Mouse (Mus musculus) heart, adult 2 months (tissue): Measurements from ENCODE around the gene Ftsj1. TPM values are rescaled to one million over a fixed set of nuclear protein-coding genes. Genes with fewer than 3 reads are reported as not detected.
A peak's percentile ranks its signal among the peaks of the same experiment; 100 is the strongest.

Source experiments
- DNase-seq, 2 experiments: peaks; one replicate each; pipeline ENCODE4 v3.0.0; 2021
- H3K27ac ChIP-seq: fragments of 200-600 bp; 2 replicates; pipeline ENCODE4 v1.8.1; 2022
- H3K27me3 ChIP-seq: fragments of 200-500 bp; 2 replicates; pipeline ENCODE4 v1.6.1; 2012; ENCODE audit warnings: mild to moderate bottlenecking, low read length, inconsistent platforms, mixed read lengths; ENCODE audit not compliant: control insufficient read depth, insufficient read depth
- H3K36me3 ChIP-seq: fragments of 200-500 bp; 2 replicates; pipeline ENCODE4 v1.6.1; 2012; ENCODE audit warnings: low read length, inconsistent platforms; ENCODE audit not compliant: control insufficient read depth, insufficient read depth
- H3K4me1 ChIP-seq: fragments of 200-500 bp; 2 replicates; pipeline ENCODE4 v1.6.1; 2011; ENCODE audit warnings: low read length; ENCODE audit not compliant: control insufficient read depth, insufficient read depth
- H3K4me3 ChIP-seq: fragments of 200-600 bp; 2 replicates; pipeline ENCODE4 v1.8.1; 2022
- H3K79me2 ChIP-seq: fragments of 200-500 bp; replicated peaks from 2 replicates; pipeline ENCODE4 v1.6.1; 2012; ENCODE audit warnings: mild to moderate bottlenecking, inconsistent platforms, low read length, moderate library complexity, mixed read lengths; ENCODE audit not compliant: control insufficient read depth, insufficient read depth
- H3K9ac ChIP-seq: fragments of 200-500 bp; 2 replicates; pipeline ENCODE4 v1.6.1; 2012; ENCODE audit warnings: low read depth, mild to moderate bottlenecking, control low read depth, inconsistent platforms, low read length, mixed read lengths
- CTCF ChIP-seq: fragments of 200-600 bp; IDR thresholded peaks from 2 replicates; pipeline ENCODE4 v1.8.1; 2022; ENCODE audit warnings: antibody characterized with exemption, mild to moderate bottlenecking, moderate library complexity
- EP300 ChIP-seq: fragments of 200-500 bp; IDR thresholded peaks from 2 replicates; pipeline ENCODE4 v1.6.1; 2011; ENCODE audit warnings: low read depth, low read length, control low read depth; ENCODE audit not compliant: insufficient read depth
- POLR2A ChIP-seq: fragments of 200-500 bp; IDR thresholded peaks from 2 replicates; pipeline ENCODE4 v1.6.1; 2011; ENCODE audit warnings: mild to moderate bottlenecking, low read depth, low read length, control low read depth; ENCODE audit not compliant: insufficient read depth
- WGBS: fragments of 180-500 bp; shearing (Covaris S2); methylation state at CpG from one replicate; pipeline ENCODE4 v1.1.7; 2018; 5-methylcytosine and 5-hydroxymethylcytosine counted together
- intact Hi-C: fragments of 180-260 bp; cut with DNase I; formaldehyde crosslinking; loops from one replicate; pipeline ENCODE4 v1.15.1; 2025
- polyA plus RNA-seq: library from polyadenylated mRNA; depleted of rRNA; stranded (reverse); fragments of >200 nt; gene quantifications from 2 replicates; pipeline ENCODE4 v1.2.3, GENCODE M21; 2012
- total RNA-seq, 2 experiments: library from RNA; stranded (reverse); gene quantifications; 2 replicates each; pipeline ENCODE4 v1.2.3; 2021

Gene Ftsj1
- total and polyA plus RNA-seq, 3 experiments: 9.6 to 20.0 (median 11.8) TPM

- DNase-seq: no peak
- H3K27me3 ChIP-seq: no peaks in the 10 kb centered on the region
- H3K27ac ChIP-seq: no peak overlapping the region
- intact Hi-C loops: no loop called here
- no peaks in the 10 kb centered on the region for H3K36me3 ChIP-seq
- WGBS: 59% methylated on average over 7 of the region's 7 CpGs
- no peak overlapping the region for H3K9ac ChIP-seq
- no peaks in the 10 kb centered on the region for H3K4me1 ChIP-seq
- H3K4me3 ChIP-seq: no peak overlapping the region
- TF ChIP-seq CTCF (no peak), EP300 (no peak), POLR2A (no peak)
- no peaks in the 10 kb centered on the region for H3K79me2 ChIP-seq
Measured at GRCm38 (mm10) chrX:8211490-8212207, 40.6 kb downstream of the Ftsj1 start.

DNA sequence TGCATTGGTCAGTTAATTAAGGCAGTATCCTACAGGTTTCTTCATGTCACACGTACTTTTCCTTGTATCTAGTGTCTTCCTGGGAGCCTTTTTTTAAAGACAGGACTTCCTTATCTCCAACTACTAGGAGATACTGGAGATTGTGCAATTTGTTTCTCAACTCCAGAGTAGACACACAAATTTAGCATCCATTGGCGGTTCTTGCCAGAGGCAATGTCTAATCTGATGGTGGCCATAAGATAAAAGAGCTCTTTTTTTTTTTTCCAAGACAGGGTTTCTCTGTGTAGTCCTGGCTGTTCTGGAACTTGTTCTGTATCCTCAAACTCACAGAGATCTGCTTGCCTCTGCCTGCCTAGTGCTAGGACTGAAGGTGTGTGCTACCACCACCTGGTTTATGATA, 42.5 kb downstream of the Ftsj1 start:
- TF ChIP-seq POLR2A (no peak), EP300 (no peak), CTCF (no peak)
- Histone ChIP-seq H3K27ac (no peak overlapping the region), H3K79me2 (no peaks in the 10 kb centered on the region), H3K9ac (no peak overlapping the region), H3K36me3 (no peaks in the 10 kb centered on the region), H3K4me1 (no peaks in the 10 kb centered on the region), H3K27me3 (no peaks in the 10 kb centered on the region), H3K4me3 (no peak overlapping the region)
- WGBS: 39% methylated on average over 2 of the region's 2 CpGs
- intact Hi-C loops: loop anchor here (5.0 kb wide), 1 partner anchor 38 kb away; no protein-coding TSS in a partner anchor
- no peak for DNase-seq

GRCm38 (mm10) chrX:8207224-8207623, 45.0 kb downstream of the Ftsj1 start:
- no peaks in the 10 kb centered on the region for H3K27me3 ChIP-seq
- intact Hi-C loops: loop anchor here (5.0 kb wide), 1 partner anchor 40 kb away; no protein-coding TSS in a partner anchor
- TF ChIP-seq POLR2A: no peak
- TF ChIP-seq EP300: no peak
- TF ChIP-seq CTCF: no peak
- no peaks in the 10 kb centered on the region for H3K4me1 ChIP-seq
- no peak overlapping the region for H3K9ac ChIP-seq
- H3K27ac ChIP-seq: no peak overlapping the region
- no peaks in the 10 kb centered on the region for H3K36me3 ChIP-seq
- H3K79me2 ChIP-seq: no peaks in the 10 kb centered on the region
- no peak for DNase-seq
- H3K4me3 ChIP-seq: peak overlapping the region; percentile 58
- 36% methylated on average over 4 of the region's 4 CpGs for WGBS

DNA sequence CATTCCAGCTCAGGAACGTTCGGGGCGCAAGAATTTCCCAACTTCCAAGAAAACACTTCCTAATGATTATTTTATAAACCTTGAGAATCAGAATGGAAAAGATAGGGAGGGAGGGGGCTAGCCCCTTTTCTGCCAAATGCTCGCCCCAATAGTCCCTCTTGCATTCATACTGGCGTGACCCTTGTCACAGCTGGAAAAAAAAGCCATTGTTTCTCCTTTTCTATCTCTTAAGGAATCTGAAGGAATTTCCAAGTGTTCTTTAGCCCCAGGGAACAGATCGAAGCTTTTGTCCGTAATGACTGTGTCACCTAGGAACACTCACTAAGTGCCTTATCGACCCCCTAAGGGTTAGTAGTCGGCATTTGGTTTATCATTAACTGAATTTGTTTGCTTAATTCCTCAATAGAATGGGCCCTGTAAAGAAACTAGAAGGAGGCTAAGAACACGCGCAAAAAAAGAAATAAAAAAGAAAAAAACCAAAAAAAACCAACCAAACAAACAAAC, 45.5 kb downstream of the Ftsj1 start:
- intact Hi-C loops: loop anchor here (5.0 kb wide), 1 partner anchor 41 kb away; no protein-coding TSS in a partner anchor
- Histone ChIP-seq H3K36me3 (no peaks in the 10 kb centered on the region), H3K4me3 (peak overlapping the region; percentile 58), H3K79me2 (no peaks in the 10 kb centered on the region), H3K9ac (no peak overlapping the region; the same call in 1 of the 2 replicates), H3K27ac (no peak overlapping the region; the same call in 1 of the 2 replicates), H3K27me3 (no peaks in the 10 kb centered on the region), H3K4me1 (no peaks in the 10 kb centered on the region)
- no peak for DNase-seq
- 18% methylated on average over 11 of the region's 11 CpGs for WGBS
- TF ChIP-seq EP300 (no peak), CTCF (no peak), POLR2A (no peak)

DNA sequence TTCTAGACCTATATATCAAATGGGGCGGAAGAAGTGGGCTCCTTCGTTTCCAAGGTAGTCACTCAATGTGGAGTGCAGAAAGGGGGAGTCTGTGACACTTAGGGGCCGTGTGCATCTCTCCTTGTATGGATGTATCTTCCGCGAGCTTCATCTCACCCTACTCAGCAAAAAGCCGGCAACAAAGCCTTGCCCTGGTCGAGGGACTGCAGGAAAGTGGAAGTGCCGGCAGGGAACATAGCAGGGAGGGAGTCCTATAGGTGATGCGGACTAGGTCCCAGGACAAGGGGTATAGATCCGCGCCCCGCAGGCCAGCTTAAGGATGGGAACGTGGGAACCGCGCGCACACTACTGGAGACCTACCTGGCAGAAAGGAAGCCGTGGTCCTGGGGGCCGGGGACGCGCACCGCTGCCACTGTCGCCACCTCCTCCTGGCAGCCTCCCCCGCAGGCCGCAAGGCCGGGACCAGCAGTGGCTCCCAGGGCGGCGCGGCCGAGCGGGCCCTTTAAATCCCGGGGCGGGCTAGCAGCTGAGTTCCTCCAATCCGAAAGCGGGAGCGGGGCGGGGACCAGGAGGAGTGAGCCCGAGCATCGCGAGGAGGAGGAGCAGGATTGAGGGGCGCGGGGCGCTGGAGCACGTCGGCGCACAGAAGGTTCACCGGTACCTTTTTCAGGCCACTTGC, 46.1 kb downstream of the Ftsj1 start, which contains the start of gene Porcn:
Gene Porcn (minus strand): TSS at position 511 of the 679 bp plus-strand sequence.
- no peaks in the 10 kb centered on the region for H3K79me2 ChIP-seq
- no peaks in the 10 kb centered on the region for H3K36me3 ChIP-seq
- intact Hi-C loops: loop anchor here (5.0 kb wide), 1 partner anchor 41 kb away; no protein-coding TSS in a partner anchor
- 11% methylated on average over 46 of the region's 46 CpGs for WGBS
- H3K27me3 ChIP-seq: no peaks in the 10 kb centered on the region
- peak; percentile 84 to 87 for DNase-seq
- H3K4me1 ChIP-seq: no peaks in the 10 kb centered on the region
- TF ChIP-seq POLR2A (peak; percentile 51; the same call in 1 of the 2 replicates), EP300 (no peak), CTCF (no peak)
- peak within 1 kb of the TSS; percentile 88 for H3K9ac ChIP-seq
- H3K27ac ChIP-seq: peak within 1 kb of the TSS; percentile 43; the same call in 1 of the 2 replicates
- H3K4me3 ChIP-seq: peak within 1 kb of the TSS; percentile 58

GRCm38 (mm10) chrX:8205551-8205950, 46.7 kb downstream of the Ftsj1 start:
- no peak overlapping the region; the same call in 1 of the 2 replicates for H3K4me3 ChIP-seq
- intact Hi-C loops: loop anchor here (5.0 kb wide), 1 partner anchor 42 kb away; no protein-coding TSS in a partner anchor

More at GRCm38 (mm10) chrX:8205551-8205950, 46.7 kb downstream of the Ftsj1 start:
- H3K27ac ChIP-seq: no peak overlapping the region
- no peak for DNase-seq
- no peaks in the 10 kb centered on the region for H3K36me3 ChIP-seq
- H3K9ac ChIP-seq: no peak overlapping the region
- H3K27me3 ChIP-seq: no peaks in the 10 kb centered on the region
- no peaks in the 10 kb centered on the region for H3K4me1 ChIP-seq
- 42% methylated on average over 7 of the region's 7 CpGs for WGBS
- TF ChIP-seq CTCF (no peak), POLR2A (no peak), EP300 (no peak)
- H3K79me2 ChIP-seq: no peaks in the 10 kb centered on the region
